Mouse (Mus musculus) E14TG2a.4 (cell line): ENCODE measurements around the gene Hivep2.

ENCODE experiments used
- H3K27me3 ChIP-seq: 2 replicates; pipeline ENCODE4 v1.6.1; 2014; ENCODE audit warnings: low read length, control low read depth; ENCODE audit not compliant: insufficient read depth
- H3K36me3 ChIP-seq: 2 replicates; pipeline ENCODE4 v1.6.1; 2014; ENCODE audit warnings: low read length, control low read depth; ENCODE audit not compliant: insufficient read depth
- H3K4me1 ChIP-seq: replicated peaks from 2 replicates; pipeline ENCODE4 v1.6.1; 2014; ENCODE audit warnings: low read depth, low read length, control low read depth
- H3K4me3 ChIP-seq: replicated peaks from 2 replicates; pipeline ENCODE4 v1.5.1; 2014; ENCODE audit warnings: mild to moderate bottlenecking, low read length
- H3K9me3 ChIP-seq: 2 replicates; pipeline ENCODE4 v1.6.1; 2014; ENCODE audit warnings: low read length, control low read depth
- CTCF ChIP-seq: conservative IDR thresholded peaks from 2 replicates; pipeline ENCODE4 v1.5.1; 2014; ENCODE audit warnings: low read length
- NANOG ChIP-seq: IDR thresholded peaks from 2 replicates; pipeline ENCODE4 v1.6.1; 2014; ENCODE audit warnings: borderline replicate concordance, low read length, mixed read lengths
- POU5F1 ChIP-seq: IDR thresholded peaks from 2 replicates; pipeline ENCODE4 v1.6.1; 2014; ENCODE audit warnings: low read length, borderline replicate concordance

The Hivep2 gene

DNA sequence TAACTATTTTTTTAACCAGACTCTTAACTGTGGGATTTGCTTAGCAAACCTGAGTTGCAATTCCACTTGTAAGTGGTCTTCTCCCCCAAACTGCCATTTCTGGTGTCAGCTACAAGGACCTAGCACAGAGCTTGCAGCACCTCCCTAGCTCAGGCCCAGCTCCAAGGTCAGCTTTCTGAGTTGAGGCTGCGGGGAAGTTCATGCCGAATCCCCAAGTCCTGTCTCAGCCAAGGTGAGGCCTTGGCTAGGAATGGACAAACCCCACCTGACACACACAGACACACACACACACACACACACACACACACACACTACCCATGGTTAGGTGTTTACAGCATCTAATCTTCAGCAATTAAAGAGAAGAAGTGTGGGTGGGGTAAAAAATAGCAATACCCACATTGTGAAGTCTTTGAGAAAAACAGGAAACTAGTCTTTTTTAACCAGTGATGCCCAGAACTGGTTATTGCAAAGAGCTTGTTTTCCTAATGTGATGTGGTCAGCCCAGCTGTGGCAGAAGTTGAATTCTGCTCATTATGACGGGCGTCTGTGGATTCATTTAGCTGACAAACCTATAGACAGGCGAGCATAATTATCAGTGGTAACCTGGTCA is 79.0 kb downstream of the Hivep2 start:
- Histone ChIP-seq H3K4me1 (peaks cover 45% of the 10 kb centered on the region), H3K4me3 (no peak overlapping the region), H3K9me3 (no peaks in the 10 kb centered on the region), H3K36me3 (no peaks in the 10 kb centered on the region), H3K27me3 (no peaks in the 10 kb centered on the region)
- TF ChIP-seq CTCF = no peak
- no peak for TF ChIP-seq NANOG
- no peak for TF ChIP-seq POU5F1

DNA sequence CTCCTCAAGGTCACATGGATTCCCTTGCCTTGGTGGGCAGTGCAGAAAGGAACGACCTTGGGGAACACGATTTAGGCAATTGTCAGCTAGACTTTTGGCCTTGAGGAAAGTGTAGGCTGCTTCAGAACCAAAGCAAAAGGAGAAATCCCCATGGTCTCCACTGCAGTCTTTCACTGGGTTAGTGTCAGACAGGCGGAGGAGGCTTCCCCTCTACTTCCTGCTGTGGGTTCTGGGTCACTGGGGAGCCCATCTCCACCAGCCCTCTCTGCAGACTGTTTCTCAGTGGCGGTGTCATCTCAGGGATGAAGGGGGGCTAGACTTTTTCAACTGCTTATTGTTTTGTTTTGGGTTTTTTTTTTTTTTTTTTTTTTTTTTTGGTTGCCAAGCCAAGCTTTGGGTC is 79.9 kb downstream of the Hivep2 start:
- Histone ChIP-seq H3K4me3 (no peak overlapping the region), H3K4me1 (peaks cover 45% of the 10 kb centered on the region), H3K36me3 (no peaks in the 10 kb centered on the region), H3K27me3 (no peaks in the 10 kb centered on the region), H3K9me3 (no peaks in the 10 kb centered on the region)
- TF ChIP-seq NANOG (no peak), CTCF (no peak), POU5F1 (no peak)

- no peaks in the 10 kb centered on the region for H3K36me3 ChIP-seq
Measured at GRCm38 (mm10) chr10:14046171-14046651, 80.3 kb downstream of the Hivep2 start.

GRCm38 (mm10) chr10:14046935-14047334 is 81.1 kb downstream of the Hivep2 start:
- no peak overlapping the region for H3K4me3 ChIP-seq
- TF ChIP-seq NANOG (no peak), CTCF (peak; percentile 70)
- H3K27me3 ChIP-seq = no peaks in the 10 kb centered on the region
- peaks cover 45% of the 10 kb centered on the region for H3K4me1 ChIP-seq
- H3K9me3 ChIP-seq = no peaks in the 10 kb centered on the region
- no peaks in the 10 kb centered on the region for H3K36me3 ChIP-seq

More at GRCm38 (mm10) chr10:14046171-14046651, 80.3 kb downstream of the Hivep2 start:
- no peaks in the 10 kb centered on the region for H3K9me3 ChIP-seq
- H3K27me3 ChIP-seq = no peaks in the 10 kb centered on the region
- no peak overlapping the region for H3K4me3 ChIP-seq
- peaks cover 45% of the 10 kb centered on the region for H3K4me1 ChIP-seq
- TF ChIP-seq NANOG (no peak), CTCF (no peak), POU5F1 (no peak)

DNA sequence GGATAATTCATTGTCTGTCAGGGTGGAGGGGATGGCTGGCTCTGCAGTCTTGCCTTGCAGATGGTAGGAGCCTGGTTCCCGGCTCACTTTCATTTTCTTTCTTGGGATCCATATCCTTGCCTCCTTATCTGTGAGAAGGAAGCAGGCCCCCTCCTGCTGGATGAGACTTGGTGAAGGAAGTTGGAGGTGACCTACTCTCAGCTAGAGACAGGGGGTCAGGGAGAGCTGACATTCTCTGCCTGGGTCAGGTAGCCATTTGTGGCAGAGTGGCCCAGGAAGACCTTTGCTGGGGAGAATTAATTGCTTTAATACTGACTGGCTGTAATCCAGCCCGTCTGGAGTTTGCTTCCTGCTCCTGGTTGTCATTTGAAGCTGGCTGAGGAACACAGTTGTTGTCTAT is 81.8 kb downstream of the Hivep2 start:
- TF ChIP-seq POU5F1 = no peak
- TF ChIP-seq CTCF = no peak
- no peak for TF ChIP-seq NANOG
- peaks cover 45% of the 10 kb centered on the region for H3K4me1 ChIP-seq
- H3K36me3 ChIP-seq = no peaks in the 10 kb centered on the region
- H3K27me3 ChIP-seq = no peaks in the 10 kb centered on the region
- no peaks in the 10 kb centered on the region for H3K9me3 ChIP-seq
- no peak overlapping the region for H3K4me3 ChIP-seq

DNA sequence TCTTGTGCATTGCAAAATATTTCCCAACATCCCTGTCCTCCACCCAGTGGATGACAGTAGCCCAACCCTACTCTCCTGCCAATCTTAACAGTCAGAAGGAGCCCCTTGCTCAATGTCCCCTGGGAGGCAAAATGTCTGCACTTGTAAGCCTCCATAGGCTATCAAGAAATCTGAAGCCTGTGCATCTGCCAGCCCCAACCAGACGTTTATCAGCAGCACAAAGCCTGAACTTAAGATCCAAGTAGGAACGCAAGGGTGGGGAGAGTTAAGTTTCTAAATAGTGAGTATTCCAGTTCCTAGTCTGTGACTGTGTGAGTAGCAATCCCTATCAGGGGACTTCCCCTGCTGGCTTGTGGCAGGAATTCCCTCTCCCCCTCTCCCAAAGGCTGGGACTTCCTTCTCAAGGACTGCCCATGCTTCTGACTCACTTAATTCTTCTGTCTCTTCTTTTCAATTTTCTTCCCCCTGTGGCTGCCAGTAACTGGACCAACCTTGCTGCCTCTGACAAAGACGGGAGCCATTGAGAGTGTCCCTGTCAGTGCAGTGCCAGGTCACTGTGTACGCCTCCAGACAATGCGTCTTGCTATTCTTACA is 82.5 kb downstream of the Hivep2 start:
- TF ChIP-seq POU5F1 = no peak
- TF ChIP-seq CTCF = no peak
- no peak for TF ChIP-seq NANOG
- Histone ChIP-seq H3K27me3 (no peaks in the 10 kb centered on the region), H3K9me3 (no peaks in the 10 kb centered on the region), H3K36me3 (no peaks in the 10 kb centered on the region), H3K4me3 (no peak overlapping the region), H3K4me1 (peaks cover 45% of the 10 kb centered on the region)

DNA sequence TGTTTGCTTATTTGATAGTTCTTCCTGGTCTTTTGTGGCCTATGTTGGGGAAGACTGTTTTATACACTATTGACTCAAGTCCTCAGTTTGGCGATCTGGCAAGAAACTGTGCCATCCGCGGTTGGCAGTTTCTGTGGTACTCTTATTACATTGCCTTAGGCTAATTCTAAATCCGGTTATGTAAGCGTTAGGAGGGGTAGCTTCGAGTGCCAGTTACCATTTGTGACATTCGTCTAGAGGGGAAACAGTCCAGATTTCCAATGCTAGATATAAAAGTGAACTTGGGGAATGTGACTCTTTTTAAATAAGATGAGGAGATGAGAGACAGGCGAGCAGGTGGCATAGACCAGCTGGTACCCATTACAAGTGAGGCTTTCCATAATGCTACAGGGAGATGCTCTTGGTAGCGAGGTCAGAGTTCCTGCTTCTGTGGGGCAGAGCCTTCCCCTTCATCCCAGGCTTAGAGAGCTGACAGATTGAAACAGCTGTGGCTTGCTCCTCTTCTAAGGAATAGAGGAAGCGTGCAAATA is 83.1 kb downstream of the Hivep2 start:
- no peak for TF ChIP-seq POU5F1
- no peak for TF ChIP-seq NANOG
- no peak for TF ChIP-seq CTCF
- Histone ChIP-seq H3K4me3 (no peak overlapping the region), H3K4me1 (peaks cover 39% of the 10 kb centered on the region), H3K9me3 (no peaks in the 10 kb centered on the region), H3K36me3 (no peaks in the 10 kb centered on the region), H3K27me3 (no peaks in the 10 kb centered on the region)

GRCm38 (mm10) chr10:14049686-14050085 is 83.8 kb downstream of the Hivep2 start:
- TF ChIP-seq POU5F1 = no peak
- TF ChIP-seq CTCF = no peak
- TF ChIP-seq NANOG = no peak
- Histone ChIP-seq H3K27me3 (no peaks in the 10 kb centered on the region), H3K4me1 (peaks cover 32% of the 10 kb centered on the region), H3K4me3 (no peak overlapping the region), H3K9me3 (no peaks in the 10 kb centered on the region), H3K36me3 (no peaks in the 10 kb centered on the region)
